In the genomic region with DNA sequence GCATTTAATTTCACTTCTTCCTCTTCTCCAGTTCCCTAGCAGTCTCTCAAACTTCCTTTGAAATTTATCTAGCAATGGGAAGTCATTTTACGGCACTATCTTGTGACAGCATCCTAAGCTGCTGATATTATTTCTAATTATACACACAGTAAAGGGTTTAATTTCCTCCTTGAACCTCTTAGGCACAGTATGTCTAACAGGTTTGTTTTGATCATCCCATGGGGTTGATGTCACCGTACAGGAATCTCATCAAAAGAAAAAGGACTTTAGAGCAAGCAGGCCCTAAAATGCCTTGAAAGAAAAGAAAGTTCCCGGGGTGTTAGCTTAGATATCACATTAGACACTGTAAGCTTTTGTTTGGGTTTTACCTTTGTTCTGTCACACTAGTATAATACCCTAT, we compare ENCODE assay signal across 21 mouse cellular contexts. TPM values are rescaled to one million over a fixed set of nuclear protein-coding genes. Genes with fewer than 3 reads are reported as not detected.
"Had no signal": no experiment of that assay in that cellular context is flagged by ENCODE, and none has a peak within 500 bp of the region (broad histone marks: within the 10 kb centered on the region; RNA-seq: fewer than 3 reads in every experiment).

No protein-coding gene starts in this region.

- H3K4me3 ChIP-seq: neural tube, embryonic 15.5 days; stomach, embryonic 15.5 days had no signal

- H3K4me1 ChIP-seq: neural tube, embryonic 15.5 days; stomach, embryonic 15.5 days had no signal

- H3K4me2 ChIP-seq: neural tube, embryonic 15.5 days; stomach, embryonic 15.5 days had no signal

- H3K9me3 ChIP-seq: neural tube, embryonic 15.5 days; stomach, embryonic 15.5 days had no signal

- H3K9ac ChIP-seq: neural tube, embryonic 15.5 days; stomach, embryonic 15.5 days had no signal

- DNase-seq: right cerebral cortex, adult 18-20 months; right cerebral cortex, postnatal 14 days; right cerebral cortex, postnatal 25 days; right cerebral cortex, postnatal 4 days; spleen, adult 18-20 months; thymus, adult 18-20 months; thymus, adult 2 months; thymus, postnatal 14 days; thymus, postnatal 25 days; thymus, postnatal 36 days; thymus, postnatal 4 days had no signal

- H3K36me3 ChIP-seq: neural tube, embryonic 15.5 days; stomach, embryonic 15.5 days had no signal

- H3K27ac ChIP-seq: neural tube, embryonic 15.5 days; stomach, embryonic 15.5 days; stomach, postnatal 0 days had no signal

- H3K27me3 ChIP-seq: neural tube, embryonic 15.5 days; stomach, embryonic 15.5 days had no signal

RNA-seq across cellular contexts. Expression of gene 4933405O20Rik, which starts 30.2 kb away (rescaled TPM):
- polyA plus RNA-seq: neural tube, embryonic 14.5 days; neural tube, embryonic 15.5 days; small intestine, adult 2 months; spleen, adult 2 months; stomach, embryonic 14.5 days; stomach, embryonic 15.5 days; stomach, embryonic 16.5 days; stomach, postnatal 0 days; thymus, adult 2 months; thymus, postnatal 0 days; urinary bladder, adult 2 months had no signal
